Mouse (Mus musculus) liver, embryonic 13.5 days (tissue): ENCODE data around the gene Mcl1. TPM values are rescaled to one million over a fixed set of nuclear protein-coding genes. Genes with fewer than 3 reads are reported as not detected.
"Not testable (repeated sequence)": the region's sequence is repeated elsewhere in the genome, so short reads cannot be mapped to it uniquely, and the experiment has no call there.

Experiments used
- ATAC-seq: fragments of 200-750 bp; cut with Nextera tagmentation; 2 replicates; pipeline ENCODE4 v1.8.0; 2017; ENCODE audit warnings: low read depth, mild to moderate bottlenecking, moderate number of reproducible peaks, moderate library complexity
- DNase-seq: peaks from one replicate; pipeline ENCODE4 v3.0.0; 2022
- H3K27ac ChIP-seq: fragments of 300-500 bp; sonication (generic); 2 replicates; pipeline ENCODE4 v1.5.1; 2015; ENCODE audit warnings: moderate library complexity, mild to moderate bottlenecking, inconsistent platforms
- H3K27me3 ChIP-seq: fragments of 300-500 bp; sonication (generic); 2 replicates; pipeline ENCODE4 v1.6.1; 2015; ENCODE audit warnings: mild to moderate bottlenecking, inconsistent platforms
- H3K36me3 ChIP-seq: fragments of 300-500 bp; sonication (generic); 2 replicates; pipeline ENCODE4 v1.6.1; 2015; ENCODE audit warnings: mild to moderate bottlenecking, inconsistent platforms
- H3K4me1 ChIP-seq: fragments of 300-500 bp; sonication (generic); replicated peaks from 2 replicates; pipeline ENCODE4 v1.6.1; 2015; ENCODE audit warnings: inconsistent platforms
- H3K4me2 ChIP-seq: fragments of 300-500 bp; sonication (generic); 2 replicates; pipeline ENCODE4 v1.6.1; 2015; ENCODE audit warnings: inconsistent platforms, mild to moderate bottlenecking, moderate library complexity
- H3K4me3 ChIP-seq: fragments of 300-500 bp; sonication (generic); replicated peaks from 2 replicates; pipeline ENCODE4 v1.5.1; 2015; ENCODE audit warnings: mild to moderate bottlenecking, inconsistent platforms
- H3K9ac ChIP-seq: fragments of 300-500 bp; sonication (generic); 2 replicates; pipeline ENCODE4 v1.6.1; 2015; ENCODE audit warnings: mild to moderate bottlenecking, inconsistent platforms
- H3K9me3 ChIP-seq: fragments of 300-500 bp; sonication (generic); replicated peaks from 2 replicates; pipeline ENCODE4 v1.6.1; 2016; ENCODE audit warnings: inconsistent platforms
- WGBS: fragments of 180-500 bp; shearing (Covaris S2); methylation state at CpG from one replicate; pipeline ENCODE4 v1.1.7; 2015; ENCODE audit not compliant: insufficient replicate concordance; 5-methylcytosine and 5-hydroxymethylcytosine counted together
- polyA plus RNA-seq: library from polyadenylated mRNA; unstranded; fragments of >200 nt; fragmentation: Nextera tagmentation; extraction: Ambion mirVana; gene quantifications from 2 replicates; pipeline ENCODE4 v1.2.1, GENCODE M21; 2015

Gene Mcl1
- polyA plus RNA-seq, 1 experiment from 2014 or later: 31.8 TPM

DNA sequence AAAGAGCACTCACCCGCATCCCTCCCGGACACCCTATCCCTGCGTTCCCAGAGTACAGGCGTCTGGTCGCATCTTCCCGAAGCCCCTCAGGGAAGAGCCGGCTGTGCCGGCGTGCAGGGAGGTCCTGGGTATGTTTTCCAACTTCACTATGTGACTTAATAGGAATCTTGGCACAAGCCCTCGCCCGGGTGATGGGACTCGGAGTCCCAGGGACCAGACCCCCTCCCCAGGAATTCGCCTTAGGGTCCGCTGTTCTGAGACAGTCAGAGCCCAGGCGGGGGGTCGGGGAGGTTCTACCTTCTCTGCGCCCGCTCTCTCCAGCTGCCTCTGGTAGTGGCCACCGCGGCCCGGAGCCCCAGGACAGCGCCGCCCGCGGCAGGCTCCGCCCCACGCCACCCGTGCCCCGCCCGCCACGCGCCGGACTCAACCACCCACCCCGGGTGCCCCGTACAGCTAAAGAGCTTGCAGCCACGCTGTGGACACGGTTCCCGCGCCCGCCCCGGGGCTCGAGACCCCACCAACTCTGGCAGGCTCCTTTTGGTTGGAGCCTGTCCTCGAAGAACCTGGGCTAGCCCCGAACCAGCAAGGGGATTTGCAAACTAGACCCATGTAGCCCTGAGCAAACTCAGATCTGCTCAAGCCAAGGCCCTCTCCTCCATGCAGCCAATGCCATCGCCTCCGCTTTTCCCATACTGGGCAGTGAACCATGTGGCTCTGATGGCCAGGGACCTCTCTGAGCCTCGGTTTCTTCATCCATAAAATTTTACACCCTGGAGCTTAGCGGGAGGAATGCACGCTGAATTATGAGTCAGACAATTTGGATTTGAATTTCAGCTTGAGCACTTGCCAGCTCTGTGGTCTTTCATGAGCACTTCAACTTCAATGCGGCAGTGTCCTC is 29.2 kb downstream of the Mcl1 start, which contains the start of gene Adamtsl4:
Gene Adamtsl4 (minus strand): TSS at position 394 of the 898 bp plus-strand sequence.
- Histone ChIP-seq H3K27me3 (peaks cover 33% of the 10 kb centered on the region), H3K27ac (no peak within 1 kb of the TSS), H3K9me3 (no peaks in the 10 kb centered on the region), H3K36me3 (peaks cover 2% of the 10 kb centered on the region; the same call in 1 of the 2 replicates), H3K9ac (peak within 1 kb of the TSS; percentile 61), H3K4me1 (peaks cover 46% of the 10 kb centered on the region), H3K4me2 (peak within 1 kb of the TSS; percentile 76), H3K4me3 (peak within 1 kb of the TSS; percentile 54)
- 0 out of 2 replicates have a peak, but pooled peaks have one; percentile 29 for ATAC-seq
- DNase-seq: peak; percentile 51
- 12% methylated on average over 50 of the region's 50 CpGs for WGBS

DNA sequence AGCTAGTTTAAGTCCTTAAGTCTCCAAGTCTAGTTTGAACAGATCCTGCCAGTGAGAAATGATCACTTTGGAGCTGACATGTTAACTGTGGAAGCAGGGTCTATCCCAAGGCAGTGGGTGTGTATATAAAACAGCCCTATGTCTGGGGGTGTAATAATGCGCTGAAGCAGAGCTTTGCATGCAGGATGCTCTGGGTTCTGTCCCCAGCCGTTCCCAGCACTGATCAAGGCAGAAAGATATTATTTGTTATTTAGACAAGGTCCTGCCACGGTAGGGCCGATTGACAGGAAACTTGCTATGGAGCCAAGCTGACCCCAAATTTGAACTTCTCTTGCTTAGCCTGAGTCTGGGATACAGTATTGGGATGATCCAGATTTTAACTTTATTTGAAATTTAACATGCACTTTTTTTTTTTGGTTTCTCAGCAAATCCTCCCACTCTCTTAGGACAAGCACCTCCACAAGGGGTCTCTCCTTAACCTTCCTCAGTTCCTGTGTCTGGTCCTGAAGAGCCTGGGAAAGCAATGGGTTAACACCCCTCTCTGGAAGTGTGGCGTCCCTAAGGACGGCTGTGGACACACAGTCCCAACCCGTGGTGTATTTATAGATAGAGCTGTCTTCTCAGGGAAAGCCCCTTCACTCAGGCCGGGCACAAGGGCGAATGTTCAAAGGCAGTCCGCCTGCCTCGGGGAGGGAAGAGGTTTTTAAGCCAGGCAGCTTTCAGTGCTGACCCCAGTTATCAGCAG is 30.8 kb downstream of the Mcl1 start:
- no peak for ATAC-seq

DNA sequence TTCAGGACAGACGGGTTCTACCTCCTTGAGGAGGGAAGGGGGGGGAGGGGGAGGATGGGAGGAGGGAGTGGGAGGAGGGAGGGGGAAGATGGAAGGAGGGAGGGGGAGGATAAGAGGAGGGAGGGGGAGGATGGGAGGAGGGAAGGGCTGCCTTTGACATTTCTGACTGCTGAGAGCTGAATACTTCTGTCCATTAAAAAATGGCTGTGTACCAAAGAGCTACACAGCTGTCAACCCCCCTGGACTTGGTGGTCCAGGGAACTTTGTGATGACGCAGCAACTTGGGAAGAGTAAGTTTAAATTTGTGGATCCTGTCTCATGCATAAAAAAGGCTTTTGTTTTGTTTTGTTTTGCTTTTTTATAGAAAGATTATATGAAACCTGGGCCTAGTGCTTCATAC is 31.4 kb downstream of the Mcl1 start:
- Histone ChIP-seq H3K4me1 (peaks cover 58% of the 10 kb centered on the region), H3K9ac (no peak overlapping the region), H3K4me3 (no peak overlapping the region), H3K4me2 (no peak overlapping the region), H3K27me3 (peaks cover 33% of the 10 kb centered on the region), H3K27ac (no peak overlapping the region), H3K36me3 (peaks cover 2% of the 10 kb centered on the region; the same call in 1 of the 2 replicates), H3K9me3 (no peaks in the 10 kb centered on the region)
- DNase-seq (no peak), ATAC-seq (no peak)
- 40% methylated on average over 2 of the region's 2 CpGs for WGBS

More for the DNA sequence above, 30.8 kb downstream of the Mcl1 start:
- Histone ChIP-seq H3K4me1 (peaks cover 61% of the 10 kb centered on the region), H3K9me3 (no peaks in the 10 kb centered on the region), H3K27ac (no peak overlapping the region), H3K27me3 (peaks cover 33% of the 10 kb centered on the region), H3K36me3 (peaks cover 2% of the 10 kb centered on the region; the same call in 1 of the 2 replicates), H3K4me3 (no peak overlapping the region), H3K4me2 (no peak overlapping the region), H3K9ac (no peak overlapping the region)
- DNase-seq: no peak
- 50% methylated on average over 11 of the region's 11 CpGs for WGBS

DNA sequence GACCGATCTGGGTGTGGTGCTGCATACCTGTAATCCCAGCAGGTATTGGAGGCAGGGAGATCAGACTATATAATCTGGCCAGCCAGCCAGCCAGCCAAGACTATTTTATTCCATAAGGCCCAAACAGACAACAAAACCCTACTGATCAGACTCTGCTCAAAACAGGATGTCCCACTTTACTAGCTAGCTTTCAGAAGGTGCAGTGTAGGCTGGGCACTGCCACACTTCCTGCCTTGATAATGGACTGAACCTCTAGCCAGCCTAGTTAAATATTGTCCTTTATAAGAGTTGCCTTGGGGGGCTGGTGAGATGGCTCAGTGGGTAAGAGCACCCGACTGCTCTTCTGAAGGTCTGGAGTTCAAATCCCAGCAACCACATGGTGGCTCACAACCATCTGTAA is 32.0 kb downstream of the Mcl1 start:
- not testable (repeated sequence) for H3K9me3 ChIP-seq, H3K4me3 ChIP-seq, DNase-seq, H3K9ac ChIP-seq, ATAC-seq, H3K4me2 ChIP-seq, H3K27ac ChIP-seq, H3K36me3 ChIP-seq
- H3K4me1 ChIP-seq: peaks cover 54% of the 10 kb centered on the region
- H3K27me3 ChIP-seq: peaks cover 29% of the 10 kb centered on the region
- WGBS: 86% methylated on average over 2 of the region's 2 CpGs

DNA sequence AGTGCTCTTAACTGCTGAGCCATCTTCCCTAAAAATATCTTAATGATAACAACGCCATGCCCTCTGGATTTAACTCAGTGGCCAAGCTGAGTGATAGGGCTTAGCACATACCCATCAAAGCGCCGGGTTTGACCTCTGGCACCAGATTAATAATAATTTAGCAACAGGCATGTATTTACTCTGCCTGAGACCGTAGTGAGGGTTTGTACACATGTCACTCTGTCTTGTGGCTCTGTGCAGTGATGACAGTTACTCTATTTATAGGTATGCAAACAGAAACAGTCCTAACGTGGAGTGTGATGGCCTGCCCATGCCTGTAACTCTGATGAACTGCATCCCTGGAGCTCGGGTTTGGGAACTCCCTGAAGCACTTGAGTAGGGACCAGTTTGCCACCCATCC is 34.1 kb downstream of the Mcl1 start:
- WGBS: 54% methylated on average over 6 of the region's 6 CpGs
- no peak overlapping the region for H3K9ac ChIP-seq
- peaks cover 2% of the 10 kb centered on the region; the same call in 1 of the 2 replicates for H3K36me3 ChIP-seq
- DNase-seq: no peak
- H3K4me3 ChIP-seq: no peak overlapping the region
- H3K27me3 ChIP-seq: peaks cover 8% of the 10 kb centered on the region
- H3K27ac ChIP-seq: no peak overlapping the region
- no peaks in the 10 kb centered on the region for H3K9me3 ChIP-seq
- peaks cover 46% of the 10 kb centered on the region for H3K4me1 ChIP-seq
- H3K4me2 ChIP-seq: no peak overlapping the region
- peak; percentile 16; the same call in 1 of the 2 replicates for ATAC-seq

DNA sequence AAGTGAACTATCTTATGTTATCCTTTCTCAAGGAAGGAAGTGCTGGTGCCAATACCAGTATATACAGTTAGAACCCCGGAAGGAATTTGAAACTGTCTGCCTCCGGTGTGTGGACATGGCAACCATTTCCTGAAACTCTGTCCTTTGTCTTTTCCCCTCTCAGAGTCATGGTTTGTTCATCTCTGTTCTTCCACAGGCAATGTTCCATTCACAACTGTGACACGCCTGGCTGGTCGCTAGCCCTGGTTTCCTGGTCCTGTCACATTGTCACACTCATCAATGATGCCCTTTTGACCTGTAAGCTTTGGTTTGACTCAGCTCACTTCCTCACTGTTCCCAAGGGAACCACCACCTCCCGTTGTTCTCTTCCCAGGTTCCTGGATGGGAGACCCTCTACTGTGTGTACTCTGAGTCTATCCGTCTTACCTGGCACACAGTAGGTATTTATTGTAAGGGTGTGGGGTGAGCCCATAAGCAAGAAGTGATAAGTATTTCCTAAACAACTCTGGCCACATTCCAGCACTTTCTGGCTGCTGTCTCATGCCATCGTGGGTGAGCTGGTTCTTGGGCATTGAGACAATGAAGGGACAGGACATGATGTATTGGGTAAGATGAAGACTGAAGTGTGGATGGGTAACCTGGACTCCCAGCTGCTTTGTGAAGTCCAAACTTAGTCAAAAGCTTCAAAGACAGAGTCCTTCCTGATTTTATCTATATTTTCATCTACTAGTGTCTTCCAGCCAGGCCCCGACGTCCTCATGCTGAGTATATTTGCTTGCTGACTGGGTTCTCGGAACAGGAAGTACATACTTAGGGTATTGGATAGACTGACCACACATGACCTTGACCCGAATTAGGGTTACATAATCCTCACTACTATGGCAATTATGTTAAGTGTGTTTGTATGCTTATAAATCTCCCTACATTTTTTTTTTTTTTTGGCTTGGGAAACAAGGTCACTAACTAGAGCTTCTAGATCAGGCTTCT is 35.5 kb downstream of the Mcl1 start:
- H3K4me2 ChIP-seq: no peak overlapping the region
- H3K9ac ChIP-seq: no peak overlapping the region
- 37% methylated on average over 11 of the region's 11 CpGs for WGBS
- DNase-seq: no peak
- peaks cover 39% of the 10 kb centered on the region for H3K4me1 ChIP-seq
- no peaks in the 10 kb centered on the region for H3K27me3 ChIP-seq
- no peak overlapping the region for H3K4me3 ChIP-seq
- H3K36me3 ChIP-seq: peaks cover 2% of the 10 kb centered on the region; the same call in 1 of the 2 replicates
- no peak for ATAC-seq
- H3K9me3 ChIP-seq: no peaks in the 10 kb centered on the region
- no peak overlapping the region for H3K27ac ChIP-seq

DNA sequence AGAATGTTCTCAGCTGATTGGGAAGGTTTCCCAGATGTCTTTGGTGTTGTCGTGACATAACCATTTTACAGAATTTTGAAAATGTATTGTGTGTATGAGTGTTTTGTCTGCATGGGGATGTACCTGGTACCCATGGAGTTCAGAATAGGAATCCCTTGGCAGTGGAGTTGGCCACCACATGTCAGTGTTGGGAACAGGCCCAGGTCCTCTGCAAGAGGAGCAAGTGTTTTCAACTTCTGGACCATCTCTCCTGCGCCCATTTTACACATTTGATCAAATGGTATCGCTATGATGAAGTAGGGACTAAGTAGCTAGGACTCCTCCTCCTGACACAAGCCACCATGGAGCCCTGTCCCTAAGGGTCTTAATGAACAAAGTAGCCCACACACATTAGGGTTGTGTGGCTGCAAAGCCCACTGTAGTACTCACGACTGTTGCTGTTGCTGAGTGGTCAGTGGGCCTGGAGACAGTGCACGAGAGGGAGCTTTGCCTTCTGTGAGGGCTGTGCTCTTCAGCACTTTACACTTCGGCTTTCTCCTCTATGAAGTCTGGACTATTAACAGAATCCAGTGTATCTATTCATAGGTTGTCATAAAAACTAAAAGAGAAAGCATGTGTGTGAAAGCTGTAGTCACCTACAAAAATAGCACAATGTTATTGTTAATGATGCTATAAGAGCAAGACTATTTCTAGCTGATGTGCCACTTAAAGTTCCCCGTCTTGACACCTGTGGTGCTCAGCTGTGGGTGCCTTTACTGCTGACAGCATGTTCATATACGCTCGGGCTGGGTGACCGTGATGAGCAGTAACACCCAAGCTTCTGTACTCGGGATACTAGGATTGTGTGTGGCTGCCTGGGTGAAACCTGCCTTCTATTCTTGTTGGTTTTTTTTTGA is 36.5 kb downstream of the Mcl1 start:
- ATAC-seq: no peak
- peaks cover 35% of the 10 kb centered on the region for H3K4me1 ChIP-seq
- no peak overlapping the region for H3K9ac ChIP-seq
- peaks cover 2% of the 10 kb centered on the region; the same call in 1 of the 2 replicates for H3K36me3 ChIP-seq
- H3K4me3 ChIP-seq: no peak overlapping the region
- no peaks in the 10 kb centered on the region for H3K27me3 ChIP-seq
- no peaks in the 10 kb centered on the region for H3K9me3 ChIP-seq
- no peak for DNase-seq
- no peak overlapping the region for H3K27ac ChIP-seq
- WGBS: 77% methylated on average over 11 of the region's 11 CpGs
- H3K4me2 ChIP-seq: no peak overlapping the region

DNA sequence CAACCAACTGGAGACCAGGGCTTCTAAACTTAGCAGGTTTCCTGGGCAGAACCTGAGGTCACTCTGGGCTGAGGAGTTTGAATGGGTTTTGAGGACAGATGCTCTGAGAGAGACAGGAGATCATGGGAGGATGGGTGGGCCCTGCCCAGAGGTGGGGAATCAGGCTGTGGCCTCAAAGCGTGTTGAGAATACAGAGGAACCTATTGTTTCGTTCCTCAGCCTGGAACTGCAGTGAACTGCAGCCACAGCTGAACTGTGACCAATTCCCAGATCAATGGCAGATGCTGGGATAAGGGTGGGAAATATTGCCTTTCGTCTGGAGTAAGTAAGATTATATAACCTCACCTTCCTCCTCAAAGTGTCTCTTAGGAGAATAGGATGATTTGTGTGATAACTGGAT is 37.2 kb downstream of the Mcl1 start:
- 54% methylated on average over 3 of the region's 3 CpGs for WGBS
- H3K9ac ChIP-seq: no peak overlapping the region
- H3K9me3 ChIP-seq: no peaks in the 10 kb centered on the region
- no peak overlapping the region for H3K27ac ChIP-seq
- DNase-seq: no peak
- peaks cover 2% of the 10 kb centered on the region; the same call in 1 of the 2 replicates for H3K36me3 ChIP-seq
- no peak overlapping the region for H3K4me3 ChIP-seq
- no peak overlapping the region for H3K4me2 ChIP-seq
- no peak for ATAC-seq
- no peaks in the 10 kb centered on the region for H3K27me3 ChIP-seq
- H3K4me1 ChIP-seq: peaks cover 38% of the 10 kb centered on the region

DNA sequence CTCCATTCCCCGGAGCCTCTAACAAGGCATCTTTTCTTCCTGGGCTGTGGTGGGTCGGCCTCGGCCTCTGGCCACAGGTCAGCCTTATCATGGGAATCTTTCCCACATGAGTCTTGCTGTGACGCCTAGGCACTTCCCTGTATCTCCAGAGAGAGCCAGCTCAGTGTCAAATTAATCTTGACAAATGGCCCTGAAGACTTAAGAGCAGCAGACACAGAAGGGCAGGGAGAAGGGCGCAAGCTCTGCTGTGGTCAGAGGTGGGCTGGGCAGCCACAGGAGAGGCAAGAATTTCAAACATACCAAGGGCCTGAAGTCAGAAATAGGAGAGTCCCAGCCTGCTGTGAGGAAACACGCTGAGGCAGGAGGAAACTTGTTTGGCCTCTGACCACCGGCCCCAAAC is 37.8 kb downstream of the Mcl1 start:
- Histone ChIP-seq H3K9ac (no peak overlapping the region), H3K9me3 (no peaks in the 10 kb centered on the region), H3K4me3 (no peak overlapping the region), H3K27ac (no peak overlapping the region), H3K27me3 (no peaks in the 10 kb centered on the region), H3K36me3 (no peaks in the 10 kb centered on the region), H3K4me2 (no peak overlapping the region), H3K4me1 (peaks cover 44% of the 10 kb centered on the region)
- WGBS: 27% methylated on average over 7 of the region's 7 CpGs
- no peak for DNase-seq
- ATAC-seq: no peak

DNA sequence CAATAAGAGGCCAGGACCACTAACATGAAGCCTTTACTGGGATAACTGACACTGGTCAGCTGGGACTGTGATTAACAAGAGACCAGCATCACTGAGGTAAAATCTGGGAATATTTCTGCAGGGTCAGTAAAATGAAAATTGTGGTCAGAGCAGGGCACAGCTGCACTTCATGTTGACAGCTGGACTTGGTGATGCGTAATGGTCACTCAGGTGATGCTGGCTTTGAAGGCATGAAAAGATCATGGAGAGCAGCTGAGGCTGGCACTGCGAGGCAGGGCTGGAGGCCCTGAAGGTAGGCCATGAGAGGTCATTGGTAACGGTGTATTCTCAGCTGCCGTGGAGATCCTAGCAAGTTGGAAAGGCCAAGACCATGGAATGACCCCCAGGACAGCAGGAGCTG is 39.7 kb downstream of the Mcl1 start:
- H3K27ac ChIP-seq: no peak overlapping the region
- no peak overlapping the region for H3K4me2 ChIP-seq
- H3K36me3 ChIP-seq: no peaks in the 10 kb centered on the region
- no peak overlapping the region for H3K9ac ChIP-seq
- H3K9me3 ChIP-seq: no peaks in the 10 kb centered on the region
- DNase-seq: no peak
- no peak for ATAC-seq
- 84% methylated on average over 4 of the region's 4 CpGs for WGBS
- no peaks in the 10 kb centered on the region for H3K27me3 ChIP-seq
- H3K4me1 ChIP-seq: peaks cover 43% of the 10 kb centered on the region
- no peak overlapping the region for H3K4me3 ChIP-seq
